Mouse (Mus musculus) hindbrain, embryonic 12.5 days (tissue): Measurements from ENCODE around the gene Tceal1. TPM values are rescaled to one million over a fixed set of nuclear protein-coding genes. Genes with fewer than 3 reads are reported as not detected.
"Not testable (repeated sequence)": the region's sequence is repeated elsewhere in the genome, so short reads cannot be mapped to it uniquely, and the experiment has no call there.

Source experiments
- ATAC-seq: fragments of 200-750 bp; cut with Nextera tagmentation; 2 replicates; pipeline ENCODE4 v1.8.0; 2017; ENCODE audit warnings: moderate TSS enrichment; ENCODE audit not compliant: low FRiP score
- H3K27ac ChIP-seq: fragments of 300-500 bp; sonication (generic); 2 replicates; pipeline ENCODE4 v1.5.1; 2016; ENCODE audit warnings: mild to moderate bottlenecking
- H3K27me3 ChIP-seq: fragments of 300-500 bp; sonication (generic); 2 replicates; pipeline ENCODE4 v1.6.1; 2016; ENCODE audit warnings: mild to moderate bottlenecking
- H3K36me3 ChIP-seq: fragments of 300-500 bp; sonication (generic); 2 replicates; pipeline ENCODE4 v1.6.1; 2016; ENCODE audit warnings: mild to moderate bottlenecking
- H3K4me1 ChIP-seq: fragments of 300-500 bp; sonication (generic); 2 replicates; pipeline ENCODE4 v1.6.1; 2016
- H3K4me2 ChIP-seq: fragments of 300-500 bp; sonication (generic); replicated peaks from 2 replicates; pipeline ENCODE4 v1.6.1; 2016; ENCODE audit warnings: mild to moderate bottlenecking
- H3K4me3 ChIP-seq: fragments of 300-500 bp; sonication (generic); 2 replicates; pipeline ENCODE4 v1.5.1; 2016; ENCODE audit warnings: mild to moderate bottlenecking
- H3K9ac ChIP-seq: fragments of 300-500 bp; sonication (generic); 2 replicates; pipeline ENCODE4 v1.6.1; 2016; ENCODE audit warnings: mild to moderate bottlenecking, moderate library complexity
- H3K9me3 ChIP-seq: fragments of 300-500 bp; sonication (generic); replicated peaks from 2 replicates; pipeline ENCODE4 v1.6.1; 2016; ENCODE audit warnings: mild to moderate bottlenecking
- WGBS: fragments of 180-500 bp; shearing (Covaris S2); methylation state at CpG from one replicate; pipeline ENCODE4 v1.1.7; 2016; 5-methylcytosine and 5-hydroxymethylcytosine counted together
- polyA plus RNA-seq: library from polyadenylated mRNA; unstranded; fragments of >200 nt; fragmentation: Nextera tagmentation; extraction: Ambion mirVana; gene quantifications from 2 replicates; pipeline ENCODE4 v1.2.1, GENCODE M21; 2016

Gene Tceal1
- 12.9 and 14.2 TPM in 2 replicates for polyA plus RNA-seq

GRCm38 (mm10) chrX:136707446-136708167, at the start of gene Tceal1:
Gene Tceal1, plus strand, starts transcription at chrX:136707982.
- Histone ChIP-seq H3K4me3 (peak within 1 kb of the TSS; percentile 47), H3K4me1 (no peaks in the 10 kb centered on the region), H3K27ac (peak within 1 kb of the TSS; percentile 90), H3K36me3 (no peaks in the 10 kb centered on the region), H3K9me3 (no peaks in the 10 kb centered on the region), H3K4me2 (peak within 1 kb of the TSS; percentile 54), H3K9ac (peak within 1 kb of the TSS; percentile 68), H3K27me3 (no peaks in the 10 kb centered on the region)
- WGBS: 22% methylated on average over 15 of the region's 15 CpGs
- peak; percentile 97 for ATAC-seq

- Histone ChIP-seq H3K36me3 (no peaks in the 10 kb centered on the region), H3K9me3 (no peaks in the 10 kb centered on the region), H3K4me3 (peak overlapping the region; percentile 46), H3K4me2 (peak overlapping the region; percentile 62), H3K4me1 (no peaks in the 10 kb centered on the region), H3K27me3 (no peaks in the 10 kb centered on the region), H3K9ac (peak overlapping the region; percentile 57), H3K27ac (no peak overlapping the region)
- peak; percentile 73 for ATAC-seq
- WGBS: 47% methylated on average over 15 of the region's 20 CpGs
Observed at GRCm38 (mm10) chrX:136666281-136666706, 41.5 kb upstream of the Tceal1 start.

- WGBS: 24% methylated on average over 22 of the region's 24 CpGs
- Histone ChIP-seq H3K4me2 (peak overlapping the region; percentile 62), H3K9ac (peak overlapping the region; percentile 57), H3K4me3 (peak overlapping the region; percentile 46)
- H3K27me3 ChIP-seq, H3K27ac ChIP-seq, H3K9me3 ChIP-seq, H3K36me3 ChIP-seq, H3K4me1 ChIP-seq: not testable (repeated sequence)
- ATAC-seq: peak; percentile 67
Observed at GRCm38 (mm10) chrX:136666762-136667464, 40.9 kb upstream of the Tceal1 start.

DNA sequence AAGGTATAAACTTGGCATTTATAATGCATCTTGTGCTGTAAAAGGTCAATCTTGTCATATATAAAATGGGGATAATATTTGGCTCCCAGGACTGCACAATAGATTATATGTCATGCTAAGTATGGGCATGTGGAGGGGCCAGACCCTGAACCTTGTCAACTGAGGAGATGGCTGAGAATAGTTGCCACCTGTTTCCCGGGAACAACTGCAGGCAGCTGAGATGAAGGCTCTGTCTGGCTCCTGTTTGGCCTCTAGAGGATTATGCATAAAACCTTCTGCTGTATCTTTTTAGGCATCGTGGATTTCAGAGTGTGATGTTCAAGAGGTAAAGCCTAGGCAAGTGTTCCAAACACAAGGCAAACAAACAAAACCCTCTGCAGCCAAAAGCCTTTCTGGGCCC, 39.0 kb upstream of the Tceal1 start:
- ATAC-seq: no peak
- no peak overlapping the region for H3K27ac ChIP-seq
- H3K27me3 ChIP-seq: no peaks in the 10 kb centered on the region
- no peak overlapping the region for H3K4me3 ChIP-seq
- H3K9me3 ChIP-seq: no peaks in the 10 kb centered on the region
- H3K4me1 ChIP-seq: no peaks in the 10 kb centered on the region
- H3K4me2 ChIP-seq: no peak overlapping the region
- 65% methylated on average over 2 of the region's 2 CpGs for WGBS
- no peak overlapping the region for H3K9ac ChIP-seq
- no peaks in the 10 kb centered on the region for H3K36me3 ChIP-seq

- H3K9me3 ChIP-seq: no peaks in the 10 kb centered on the region
- H3K4me1 ChIP-seq: no peaks in the 10 kb centered on the region
- 69% methylated on average over 3 of the region's 3 CpGs for WGBS
- ATAC-seq: no peak
- no peak overlapping the region for H3K9ac ChIP-seq
- no peak overlapping the region for H3K4me3 ChIP-seq
- H3K36me3 ChIP-seq: no peaks in the 10 kb centered on the region
- no peak overlapping the region for H3K27ac ChIP-seq
- H3K27me3 ChIP-seq: no peaks in the 10 kb centered on the region
- no peak overlapping the region for H3K4me2 ChIP-seq
Observed at GRCm38 (mm10) chrX:136680989-136681388, 26.8 kb upstream of the Tceal1 start.

DNA sequence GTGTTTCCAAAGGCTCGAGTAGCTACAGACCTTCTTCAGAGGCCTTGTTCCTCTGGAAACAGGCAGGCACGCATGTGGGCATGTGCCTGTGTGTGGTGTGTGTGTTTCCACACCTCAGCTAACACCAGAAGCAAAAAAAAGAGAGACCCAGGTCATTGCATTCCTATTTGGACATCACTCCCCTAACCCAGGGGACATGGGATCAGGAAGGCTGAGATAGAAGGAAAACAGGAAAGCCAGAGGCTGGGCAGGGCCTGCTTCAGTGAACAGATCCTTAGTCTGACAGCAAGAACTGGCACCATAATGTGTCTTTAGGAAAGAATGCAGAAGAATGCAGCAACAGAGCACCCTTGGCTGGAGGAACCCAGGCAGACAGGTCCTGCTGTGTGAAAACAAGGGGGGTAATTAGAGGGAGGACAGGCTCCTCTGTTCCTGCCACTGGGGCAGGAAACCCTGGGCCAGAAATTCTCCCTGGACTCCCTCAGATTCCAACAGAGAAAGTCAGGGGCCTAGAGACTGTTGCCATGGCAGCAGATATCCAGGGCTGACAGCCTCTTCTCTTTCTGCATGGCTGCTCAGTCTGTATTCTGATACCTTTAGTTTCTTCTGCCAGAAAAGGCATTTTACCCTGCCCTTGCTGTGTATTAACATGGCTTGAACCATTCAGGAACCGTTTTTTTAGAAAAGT, 16.0 kb upstream of the Tceal1 start:
- H3K4me2 ChIP-seq, H3K27me3 ChIP-seq, H3K36me3 ChIP-seq, H3K9me3 ChIP-seq, H3K4me1 ChIP-seq, H3K4me3 ChIP-seq, H3K9ac ChIP-seq: not testable (repeated sequence)
- peak; percentile 91 for ATAC-seq
- WGBS: 31% methylated on average over 3 of the region's 3 CpGs
- peak overlapping the region; percentile 62 for H3K27ac ChIP-seq

DNA sequence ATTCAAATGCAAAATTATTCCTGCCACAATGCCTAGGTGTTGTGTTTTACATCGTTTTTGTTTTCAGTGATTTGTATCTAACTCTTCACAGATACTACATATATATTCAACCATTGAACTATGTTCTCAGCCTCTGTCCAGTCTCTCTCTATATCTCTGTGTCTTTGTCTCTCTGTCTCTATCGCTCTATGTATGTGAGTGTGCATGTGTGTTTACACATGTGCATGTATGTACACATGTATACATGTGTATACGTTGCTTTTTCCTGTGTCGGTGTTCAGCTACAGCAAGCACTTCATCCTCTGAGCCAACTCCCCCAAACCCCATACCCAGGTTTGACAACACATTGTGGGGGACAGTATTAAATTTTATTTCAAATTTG, 15.5 kb upstream of the Tceal1 start:
- no peaks in the 10 kb centered on the region for H3K27me3 ChIP-seq
- no peak overlapping the region for H3K9ac ChIP-seq
- no peaks in the 10 kb centered on the region for H3K36me3 ChIP-seq
- peak; percentile 46; the same call in 1 of the 2 replicates for ATAC-seq
- H3K4me2 ChIP-seq: no peak overlapping the region
- peak overlapping the region; percentile 62 for H3K27ac ChIP-seq
- H3K4me3 ChIP-seq: no peak overlapping the region
- 57% methylated on average over 4 of the region's 4 CpGs for WGBS
- no peaks in the 10 kb centered on the region for H3K9me3 ChIP-seq
- no peaks in the 10 kb centered on the region for H3K4me1 ChIP-seq

DNA sequence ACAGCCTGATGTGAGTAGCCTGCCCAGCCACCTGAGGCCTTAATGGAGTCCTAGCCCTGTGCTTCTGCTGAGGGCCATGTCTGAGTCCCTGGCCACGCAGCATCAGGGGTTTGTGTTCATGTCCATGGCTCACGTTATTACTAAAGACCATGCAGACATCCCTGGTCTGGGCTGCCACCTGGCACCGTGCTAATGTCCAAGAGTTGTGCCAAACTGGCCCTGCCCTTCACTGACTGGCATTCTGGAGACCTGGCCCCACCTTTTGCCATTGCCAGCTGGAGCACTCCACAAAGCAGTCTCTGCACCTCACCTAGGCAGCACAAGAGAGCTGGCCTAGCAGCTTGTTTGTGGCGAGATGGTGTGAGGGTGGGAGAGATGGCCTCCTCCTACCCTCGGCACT, 14.6 kb upstream of the Tceal1 start:
- WGBS: 85% methylated on average over 5 of the region's 5 CpGs
- H3K27ac ChIP-seq: no peak overlapping the region
- no peak overlapping the region for H3K4me3 ChIP-seq
- 0 out of 2 replicates have a peak, but pooled peaks have one; percentile 26 for ATAC-seq
- no peaks in the 10 kb centered on the region for H3K4me1 ChIP-seq
- H3K9ac ChIP-seq: no peak overlapping the region
- H3K9me3 ChIP-seq: no peaks in the 10 kb centered on the region
- no peak overlapping the region for H3K4me2 ChIP-seq
- H3K36me3 ChIP-seq: no peaks in the 10 kb centered on the region
- no peaks in the 10 kb centered on the region for H3K27me3 ChIP-seq

GRCm38 (mm10) chrX:136708168-136708681, 443 bp downstream of the Tceal1 start:
- peak; percentile 90 for ATAC-seq
- H3K9ac ChIP-seq: peak overlapping the region; percentile 68
- H3K4me2 ChIP-seq: peak overlapping the region; percentile 54
- 23% methylated on average over 18 of the region's 18 CpGs for WGBS
- H3K4me3 ChIP-seq: peak overlapping the region; percentile 47
- H3K4me1 ChIP-seq: no peaks in the 10 kb centered on the region
- no peaks in the 10 kb centered on the region for H3K27me3 ChIP-seq
- no peaks in the 10 kb centered on the region for H3K36me3 ChIP-seq
- peak overlapping the region; percentile 90 for H3K27ac ChIP-seq
- H3K9me3 ChIP-seq: no peaks in the 10 kb centered on the region

- Histone ChIP-seq H3K27me3 (no peaks in the 10 kb centered on the region), H3K9me3 (no peaks in the 10 kb centered on the region), H3K4me1 (no peaks in the 10 kb centered on the region), H3K4me3 (peak overlapping the region; percentile 47), H3K27ac (peak overlapping the region; percentile 90), H3K36me3 (no peaks in the 10 kb centered on the region), H3K9ac (peak overlapping the region; percentile 68), H3K4me2 (peak overlapping the region; percentile 54)
- ATAC-seq: peak; percentile 30; the same call in 1 of the 2 replicates
- 31% methylated on average over 14 of the region's 14 CpGs for WGBS
Observed at GRCm38 (mm10) chrX:136708782-136709181, 1.0 kb downstream of the Tceal1 start.

DNA sequence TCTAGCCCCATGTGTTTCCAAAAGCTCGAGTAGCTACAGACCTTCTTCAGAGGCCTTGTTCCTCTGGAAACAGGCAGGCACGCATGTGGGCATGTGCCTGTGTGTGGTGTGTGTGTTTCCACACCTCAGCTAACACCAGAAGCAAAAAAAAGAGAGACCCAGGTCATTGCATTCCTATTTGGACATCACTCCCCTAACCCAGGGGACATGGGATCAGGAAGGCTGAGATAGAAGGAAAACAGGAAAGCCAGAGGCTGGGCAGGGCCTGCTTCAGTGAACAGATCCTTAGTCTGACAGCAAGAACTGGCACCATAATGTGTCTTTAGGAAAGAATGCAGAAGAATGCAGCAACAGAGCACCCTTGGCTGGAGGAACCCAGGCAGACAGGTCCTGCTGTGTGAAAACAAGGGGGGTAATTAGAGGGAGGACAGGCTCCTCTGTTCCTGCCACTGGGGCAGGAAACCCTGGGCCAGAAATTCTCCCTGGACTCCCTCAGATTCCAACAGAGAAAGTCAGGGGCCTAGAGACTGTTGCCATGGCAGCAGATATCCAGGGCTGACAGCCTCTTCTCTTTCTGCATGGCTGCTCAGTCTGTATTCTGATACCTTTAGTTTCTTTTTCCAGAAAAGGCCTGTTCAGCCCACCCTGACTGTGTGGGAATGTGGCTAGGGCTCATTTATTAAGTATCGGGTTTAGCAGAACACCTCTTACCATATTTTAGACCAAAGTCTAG, 7.1 kb downstream of the Tceal1 start:
- not testable (repeated sequence) for H3K9me3 ChIP-seq, H3K27me3 ChIP-seq, H3K9ac ChIP-seq, H3K4me3 ChIP-seq, H3K4me2 ChIP-seq, H3K36me3 ChIP-seq, H3K4me1 ChIP-seq
- 36% methylated on average over 3 of the region's 3 CpGs for WGBS
- peak; percentile 94 for ATAC-seq
- peak overlapping the region; percentile 55; the same call in 1 of the 2 replicates for H3K27ac ChIP-seq
